Mouse (Mus musculus): ENCODE data around the gene Stx1a. TPM values are rescaled to one million over a fixed set of nuclear protein-coding genes. Genes with fewer than 3 reads are reported as not detected.

Stx1a gene
- total and polyA plus RNA-seq, 2 experiments from 2014 or later, result 152 to 171 TPM

DNA sequence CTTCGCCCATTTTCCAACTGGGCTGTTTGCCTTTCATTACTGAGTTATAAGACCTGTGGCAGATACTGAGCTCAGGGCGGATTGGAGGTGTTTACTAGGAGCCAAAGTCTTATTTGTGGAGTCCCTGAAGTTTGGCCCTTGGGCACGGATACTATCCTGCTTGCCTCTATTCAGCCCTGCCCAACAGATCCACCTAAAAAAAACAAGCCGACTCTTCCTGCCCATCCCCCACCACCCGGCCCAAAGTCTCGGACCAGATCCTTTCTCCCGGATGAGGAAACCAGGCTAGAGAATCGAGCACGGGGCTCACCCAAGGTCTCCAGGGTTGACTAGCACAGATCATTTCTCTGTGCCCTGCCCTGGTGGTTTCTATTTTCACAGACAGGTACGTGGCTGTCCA lies 42.1 kb upstream of the Stx1a start:
- no peak for TF ChIP-seq CTCF (IDR thresholded peaks at IDR 0.05; ENCODE audit: low read depth)
- H3K27me3 ChIP-seq (ENCODE audit: insufficient read depth, low read length), result peaks cover 17% of the 10 kb centered on the region
- H3K4me3 ChIP-seq (ENCODE audit: low read depth, low read length), result no peak overlapping the region
- no peak overlapping the region for H3K9ac ChIP-seq
- no peak overlapping the region for H3K4me2 ChIP-seq (ENCODE audit: low read depth)
- ATAC-seq, result no peak
- peaks cover under 1% of the 10 kb centered on the region; the same call in 1 of the 2 replicates for H3K4me1 ChIP-seq (ENCODE audit: insufficient read depth)
- no peak overlapping the region for H3K27ac ChIP-seq (ENCODE audit: low read depth, low read length)
- WGBS, result 77% methylated on average over 10 of the region's 10 CpGs
- H3K36me3 ChIP-seq (ENCODE audit: insufficient read depth), result no peaks in the 10 kb centered on the region
- no peak for DNase-seq
- H3K9me3 ChIP-seq (ENCODE audit: low read length), result no peaks in the 10 kb centered on the region

DNA sequence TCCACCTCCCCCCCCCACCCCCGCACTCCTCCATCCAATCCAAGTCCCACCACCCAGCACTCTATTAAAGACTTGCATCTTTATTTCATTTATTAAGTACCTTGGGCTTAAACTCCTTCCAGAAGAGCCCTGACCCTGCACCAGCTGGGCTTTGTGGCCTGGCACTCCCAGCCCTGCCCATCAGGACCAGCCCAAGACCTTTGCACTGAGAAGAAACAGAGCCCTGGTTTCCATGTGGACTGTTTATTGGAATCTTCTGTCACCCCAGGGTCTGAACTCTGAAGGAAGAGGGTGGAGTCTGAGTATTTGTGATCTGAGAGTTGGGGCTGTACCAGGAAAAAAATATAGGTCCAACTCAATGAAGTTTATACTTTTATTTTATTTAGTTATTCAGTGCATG lies 40.2 kb upstream of the Stx1a start:
- TF ChIP-seq CTCF (IDR thresholded peaks at IDR 0.05; ENCODE audit: low read depth), result no peak
- Histone ChIP-seq H3K27me3 (ENCODE audit: insufficient read depth, low read length) (peaks cover 31% of the 10 kb centered on the region), H3K9me3 (ENCODE audit: low read length) (no peaks in the 10 kb centered on the region), H3K27ac (ENCODE audit: low read depth, low read length) (no peak overlapping the region), H3K4me3 (ENCODE audit: low read depth, low read length) (no peak overlapping the region), H3K9ac (no peak overlapping the region), H3K36me3 (ENCODE audit: insufficient read depth) (no peaks in the 10 kb centered on the region), H3K4me2 (ENCODE audit: low read depth) (no peak overlapping the region), H3K4me1 (ENCODE audit: insufficient read depth) (peaks cover 4% of the 10 kb centered on the region; the same call in 1 of the 2 replicates)
- 94% methylated on average over 1 of the region's 1 CpGs for WGBS
- DNase-seq (no peak), ATAC-seq (no peak)

DNA sequence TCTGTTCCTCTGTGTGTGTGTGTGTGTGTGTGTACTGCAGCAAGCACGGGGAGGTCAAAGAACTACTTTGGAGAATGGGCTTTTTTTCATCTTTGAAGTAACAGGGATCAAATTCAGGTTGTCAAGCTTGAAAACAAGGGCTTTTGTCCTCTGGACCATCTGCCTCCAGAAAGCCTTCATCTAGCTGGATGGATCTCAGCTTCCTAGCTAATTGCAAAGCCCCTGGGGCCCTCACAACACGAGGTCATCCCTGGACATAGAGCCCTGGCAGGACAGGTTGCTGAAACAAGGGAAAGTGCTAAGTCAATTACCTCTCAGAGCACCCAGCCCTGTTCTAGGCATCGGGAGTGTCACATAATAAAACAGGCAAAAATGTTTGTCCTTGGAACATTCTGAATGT lies 39.5 kb upstream of the Stx1a start:
- TF ChIP-seq CTCF (IDR thresholded peaks at IDR 0.05; ENCODE audit: low read depth), result no peak
- no peak for DNase-seq
- no peak overlapping the region for H3K9ac ChIP-seq
- peaks cover 4% of the 10 kb centered on the region; the same call in 1 of the 2 replicates for H3K4me1 ChIP-seq (ENCODE audit: insufficient read depth)
- H3K4me3 ChIP-seq (ENCODE audit: low read depth, low read length), result no peak overlapping the region
- ATAC-seq, result no peak
- no peaks in the 10 kb centered on the region for H3K36me3 ChIP-seq (ENCODE audit: insufficient read depth)
- 3% methylated on average over 3 of the region's 3 CpGs for WGBS
- H3K27ac ChIP-seq (ENCODE audit: low read depth, low read length), result no peak overlapping the region
- H3K9me3 ChIP-seq (ENCODE audit: low read length), result no peaks in the 10 kb centered on the region
- peaks cover 31% of the 10 kb centered on the region for H3K27me3 ChIP-seq (ENCODE audit: insufficient read depth, low read length)
- no peak overlapping the region for H3K4me2 ChIP-seq (ENCODE audit: low read depth)

DNA sequence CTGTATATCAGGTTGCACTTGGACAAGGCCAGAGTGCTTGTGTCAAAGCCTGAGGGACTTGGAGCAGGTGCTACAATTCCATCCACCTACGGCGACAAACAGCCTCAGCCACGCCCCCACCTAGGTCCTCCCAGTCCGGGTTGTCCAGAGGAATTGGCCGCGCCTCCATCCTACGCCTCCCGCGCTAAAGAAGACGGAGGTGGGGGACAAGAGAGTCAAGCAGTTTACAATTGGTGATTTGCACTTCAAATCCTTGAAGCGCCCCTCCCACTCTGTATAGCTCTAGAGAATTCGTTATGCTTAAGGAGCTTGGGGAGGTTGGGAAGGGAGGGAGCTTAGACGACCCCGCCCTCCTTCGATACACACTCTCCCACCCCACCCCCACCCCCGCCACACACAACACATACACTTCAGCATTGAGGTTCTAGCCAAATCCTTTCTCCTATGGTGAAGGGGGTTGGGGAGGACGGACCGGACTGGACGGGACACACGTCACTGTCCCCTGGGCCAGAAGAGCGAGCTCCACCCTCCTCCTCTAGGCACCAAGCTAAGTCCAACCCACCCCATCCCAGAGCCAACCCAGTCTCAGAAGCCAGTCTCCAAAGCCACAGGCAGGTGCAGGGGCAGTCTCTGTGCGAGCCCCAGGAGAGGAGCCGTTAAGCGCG lies 37.5 kb upstream of the Stx1a start, which contains the start of gene Cldn3:
Gene Cldn3, plus strand, starts transcription at position 582 of the 665 bp plus-strand sequence.
- ATAC-seq, result peak; percentile 67
- peak; percentile 48 for DNase-seq
- 2% methylated on average over 25 of the region's 25 CpGs for WGBS
- no peak for TF ChIP-seq CTCF (IDR thresholded peaks at IDR 0.05; ENCODE audit: low read depth)
- Histone ChIP-seq H3K9me3 (ENCODE audit: low read length) (no peaks in the 10 kb centered on the region), H3K4me3 (ENCODE audit: low read depth, low read length) (peak within 1 kb of the TSS; percentile 31), H3K36me3 (ENCODE audit: insufficient read depth) (no peaks in the 10 kb centered on the region), H3K27ac (ENCODE audit: low read depth, low read length) (peak within 1 kb of the TSS; percentile 67), H3K27me3 (ENCODE audit: insufficient read depth, low read length) (peaks cover 31% of the 10 kb centered on the region), H3K9ac (peak within 1 kb of the TSS; percentile 46), H3K4me1 (ENCODE audit: insufficient read depth) (peaks cover 4% of the 10 kb centered on the region; the same call in 1 of the 2 replicates), H3K4me2 (ENCODE audit: low read depth) (peak within 1 kb of the TSS; percentile 42)

DNA sequence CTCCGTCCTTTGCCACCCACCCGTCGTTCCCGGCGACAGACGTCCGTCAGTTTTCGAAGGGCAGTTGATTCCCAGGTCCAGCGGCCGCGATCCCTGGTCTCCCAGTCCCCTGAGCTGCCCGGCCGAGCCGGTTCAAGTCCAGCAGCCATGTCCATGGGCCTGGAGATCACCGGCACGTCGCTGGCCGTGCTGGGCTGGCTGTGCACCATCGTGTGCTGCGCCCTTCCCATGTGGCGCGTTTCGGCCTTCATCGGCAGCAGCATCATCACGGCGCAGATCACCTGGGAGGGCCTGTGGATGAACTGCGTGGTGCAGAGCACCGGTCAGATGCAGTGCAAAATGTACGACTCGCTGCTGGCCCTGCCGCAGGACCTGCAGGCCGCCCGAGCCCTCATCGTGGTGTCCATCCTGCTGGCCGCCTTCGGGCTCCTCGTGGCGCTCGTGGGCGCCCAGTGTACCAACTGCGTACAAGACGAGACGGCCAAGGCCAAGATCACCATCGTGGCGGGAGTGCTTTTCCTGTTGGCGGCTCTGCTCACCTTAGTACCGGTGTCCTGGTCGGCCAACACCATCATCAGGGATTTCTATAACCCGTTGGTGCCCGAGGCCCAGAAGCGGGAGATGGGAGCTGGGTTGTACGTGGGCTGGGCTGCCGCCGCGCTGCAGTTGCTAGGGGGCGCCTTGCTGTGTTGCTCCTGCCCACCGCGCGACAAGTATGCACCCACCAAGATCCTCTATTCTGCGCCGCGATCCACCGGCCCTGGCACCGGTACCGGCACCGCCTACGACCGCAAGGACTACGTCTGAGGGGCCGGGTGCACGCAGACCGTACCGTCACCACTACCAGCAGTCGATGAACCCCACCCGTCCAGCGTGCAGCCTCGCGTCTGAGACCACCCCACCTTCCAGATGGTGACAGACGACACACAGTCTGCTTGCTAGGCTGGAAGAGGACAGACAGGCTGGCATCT lies 36.7 kb upstream of the Stx1a start:
- peak overlapping the region; percentile 46 for H3K9ac ChIP-seq
- ATAC-seq (peak; percentile 70), DNase-seq (peak; percentile 68)
- peak; percentile 59 for TF ChIP-seq CTCF (IDR thresholded peaks at IDR 0.05; ENCODE audit: low read depth)
- WGBS, result 6% methylated on average over 79 of the region's 79 CpGs
- peaks cover 31% of the 10 kb centered on the region for H3K27me3 ChIP-seq (ENCODE audit: insufficient read depth, low read length)
- H3K27ac ChIP-seq (ENCODE audit: low read depth, low read length), result peak overlapping the region; percentile 67
- H3K4me1 ChIP-seq (ENCODE audit: insufficient read depth), result peaks cover 4% of the 10 kb centered on the region; the same call in 1 of the 2 replicates
- H3K36me3 ChIP-seq (ENCODE audit: insufficient read depth), result no peaks in the 10 kb centered on the region
- H3K4me2 ChIP-seq (ENCODE audit: low read depth), result peak overlapping the region; percentile 42
- H3K4me3 ChIP-seq (ENCODE audit: low read depth, low read length), result peak overlapping the region; percentile 31
- H3K9me3 ChIP-seq (ENCODE audit: low read length), result no peaks in the 10 kb centered on the region

DNA sequence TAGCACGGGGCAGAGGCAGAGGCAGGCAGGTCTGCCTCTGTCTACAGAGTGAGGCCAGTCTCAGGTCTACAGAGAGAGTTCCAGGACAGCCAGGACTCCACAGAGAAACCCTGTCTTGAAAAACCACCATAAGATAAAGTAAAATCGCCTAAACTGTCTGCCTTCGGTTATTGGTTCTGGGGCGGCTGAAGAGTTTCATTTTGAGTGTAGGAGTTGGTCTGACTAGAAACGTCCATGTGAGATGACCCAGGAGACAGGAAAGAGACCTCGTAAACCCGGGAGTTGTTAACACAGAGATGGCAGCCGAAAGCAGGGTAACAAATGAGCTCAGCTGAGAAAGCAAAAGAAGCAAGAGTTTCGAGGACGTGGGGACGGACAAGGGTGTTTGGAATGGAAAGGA lies 34.1 kb upstream of the Stx1a start:
- no peaks in the 10 kb centered on the region for H3K9me3 ChIP-seq (ENCODE audit: low read length)
- no peaks in the 10 kb centered on the region for H3K36me3 ChIP-seq (ENCODE audit: insufficient read depth)
- H3K9ac ChIP-seq, result no peak overlapping the region
- TF ChIP-seq CTCF (IDR thresholded peaks at IDR 0.05; ENCODE audit: low read depth), result no peak
- peaks cover 4% of the 10 kb centered on the region; the same call in 1 of the 2 replicates for H3K4me1 ChIP-seq (ENCODE audit: insufficient read depth)
- WGBS, result 75% methylated on average over 11 of the region's 11 CpGs
- H3K27ac ChIP-seq (ENCODE audit: low read depth, low read length), result no peak overlapping the region
- DNase-seq (no peak), ATAC-seq (no peak)
- no peak overlapping the region for H3K4me2 ChIP-seq (ENCODE audit: low read depth)
- no peak overlapping the region for H3K4me3 ChIP-seq (ENCODE audit: low read depth, low read length)
- H3K27me3 ChIP-seq (ENCODE audit: insufficient read depth, low read length), result peaks cover 31% of the 10 kb centered on the region
